Mouse (Mus musculus): ENCODE results near the gene Riox1. TPM values are rescaled to one million over a fixed set of nuclear protein-coding genes. Genes with fewer than 3 reads are reported as not detected.
"Not testable (repeated sequence)": the region's sequence is repeated elsewhere in the genome, so short reads cannot be mapped to it uniquely, and the experiment has no call there.

The Riox1 gene
- total RNA-seq, 2 experiments from 2014 or later: 5.2 to 5.5 TPM

DNA sequence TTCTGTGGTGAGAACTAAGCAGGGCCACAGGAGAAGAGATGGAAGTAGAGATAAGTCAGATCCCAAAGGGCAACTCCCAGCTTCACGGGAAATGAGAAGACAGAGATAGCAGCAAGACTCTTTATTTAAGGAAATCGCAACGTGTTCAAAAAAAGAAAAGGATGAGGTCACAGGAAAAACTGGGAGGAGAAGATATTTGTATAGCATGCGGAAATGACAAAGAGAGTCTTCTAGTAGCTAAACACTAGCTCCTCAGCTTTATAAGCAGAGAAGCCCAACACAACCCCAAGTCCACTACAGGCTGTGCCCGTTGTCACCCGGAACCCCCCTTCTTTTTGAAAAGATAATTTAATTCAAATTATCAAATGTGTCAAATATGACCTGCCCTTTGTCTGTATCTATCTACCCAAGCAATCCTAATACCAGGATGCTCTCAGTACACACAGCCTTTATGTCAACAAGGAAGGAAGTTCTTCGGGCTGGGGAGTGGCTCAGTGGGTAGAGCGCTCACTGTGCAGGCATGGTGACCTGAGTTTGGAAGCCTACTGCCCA is 3.1 kb upstream of the Riox1 start:
- intact Hi-C loops (cut with DNase I): no loop called here

DNA sequence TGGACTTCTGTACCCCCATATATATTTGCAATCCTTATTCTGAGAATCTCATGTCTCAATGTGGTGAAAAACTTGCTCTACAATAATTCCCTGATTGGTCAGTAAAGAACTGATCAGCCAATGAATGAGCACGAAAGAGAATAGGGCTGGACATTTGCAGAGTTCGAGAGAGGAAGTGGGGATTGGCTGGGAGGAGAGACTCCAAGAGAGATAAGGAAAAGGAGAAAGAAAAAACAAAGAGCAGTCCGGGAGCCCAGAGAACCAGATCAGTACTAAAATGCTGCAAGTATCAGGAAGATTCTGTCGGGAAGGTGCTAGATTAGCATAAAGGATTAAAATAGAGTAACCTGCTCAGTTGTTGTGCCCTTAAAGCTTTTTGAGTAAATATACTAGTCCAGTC is 1.4 kb upstream of the Riox1 start:
- DNase-seq (ENCODE audit: low spot score): no peak
- intact Hi-C loops (cut with DNase I): no loop called here

More for the DNA sequence above, 3.1 kb upstream of the Riox1 start:
- no peak for DNase-seq (ENCODE audit: low spot score)

DNA sequence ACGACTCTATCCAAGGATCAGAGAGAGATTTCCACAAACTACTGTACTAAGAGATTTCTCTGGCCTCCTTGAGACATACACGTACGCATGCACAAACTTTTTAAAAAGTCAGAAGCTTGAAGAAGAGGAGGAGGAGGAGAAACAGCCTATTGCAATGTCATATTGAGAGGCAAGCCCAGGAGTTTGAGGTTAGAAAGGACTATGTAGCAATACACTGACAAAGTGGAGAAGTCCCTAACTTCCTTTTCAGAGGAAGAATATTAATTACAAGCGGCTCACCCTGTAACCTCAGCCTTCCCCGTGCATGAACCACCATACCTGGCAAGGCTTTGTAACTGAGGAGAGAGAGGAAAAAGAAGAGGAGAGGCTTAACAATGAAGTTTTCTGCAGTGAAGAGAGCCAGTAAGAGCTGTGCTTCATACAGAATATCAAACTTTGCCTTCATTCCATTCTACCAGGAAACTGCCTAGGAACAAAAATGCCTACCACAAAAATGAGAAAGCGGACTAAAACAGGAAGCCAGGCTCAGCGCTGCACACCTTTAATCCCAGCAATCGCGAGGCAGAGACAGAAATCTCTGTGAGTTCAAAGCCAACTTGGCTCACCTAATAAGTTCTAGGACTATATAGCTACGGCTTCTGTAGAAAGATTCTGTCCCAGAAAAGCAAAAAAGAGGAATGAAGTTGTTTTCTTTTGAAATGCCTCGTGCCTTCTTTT is 474 bp upstream of the Riox1 start:
- intact Hi-C loops (cut with DNase I): loop anchor here (2.0 kb wide), 1 partner anchor 29 kb away; the partner anchor contains the start of gene Numb

DNA sequence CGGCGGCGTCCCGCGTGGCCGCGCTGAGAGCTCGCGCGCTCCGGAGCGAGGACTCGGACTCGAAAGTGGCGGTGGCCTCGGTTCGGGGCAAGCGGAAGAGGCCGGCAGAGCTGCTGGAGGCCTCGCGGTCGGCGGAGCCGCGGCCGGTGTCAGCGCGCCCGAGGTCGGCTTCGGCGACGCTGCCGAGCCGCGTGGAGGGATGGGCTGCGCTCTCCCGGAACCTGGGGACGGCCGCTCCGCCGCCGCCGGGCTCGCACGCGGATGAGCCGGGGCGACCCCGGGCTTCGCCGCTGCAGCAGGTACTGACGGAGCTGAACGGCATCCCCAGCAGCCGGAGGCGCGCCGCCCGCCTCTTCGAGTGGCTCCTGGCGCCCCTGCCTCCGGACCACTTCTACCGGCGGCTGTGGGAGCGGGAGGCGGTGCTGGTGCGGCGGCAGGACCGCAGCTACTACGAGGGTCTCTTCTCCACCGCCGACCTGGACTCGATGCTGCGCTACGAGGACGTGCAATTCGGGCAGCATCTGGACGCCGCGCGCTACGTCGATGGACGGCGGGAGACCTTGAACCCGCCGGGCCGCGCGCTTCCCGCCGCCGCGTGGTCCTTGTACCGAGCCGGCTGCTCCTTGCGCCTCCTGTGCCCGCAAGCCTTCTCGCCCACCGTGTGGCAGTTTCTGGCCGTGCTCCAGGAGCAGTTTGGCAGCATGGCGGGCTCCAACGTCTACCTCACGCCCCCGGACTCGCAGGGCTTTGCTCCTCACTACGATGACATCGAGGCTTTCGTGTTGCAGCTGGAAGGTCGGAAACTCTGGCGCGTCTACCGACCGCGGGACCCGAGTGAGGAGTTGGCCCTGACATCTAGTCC is 663 bp downstream of the Riox1 start:
- DNase-seq (ENCODE audit: low spot score): no peak
- intact Hi-C loops (cut with DNase I): loop anchor here (2.0 kb wide), 1 partner anchor 30 kb away; the partner anchor contains the start of gene Numb

More for the DNA sequence above, 474 bp upstream of the Riox1 start:
- no peak for DNase-seq (ENCODE audit: low spot score)

DNA sequence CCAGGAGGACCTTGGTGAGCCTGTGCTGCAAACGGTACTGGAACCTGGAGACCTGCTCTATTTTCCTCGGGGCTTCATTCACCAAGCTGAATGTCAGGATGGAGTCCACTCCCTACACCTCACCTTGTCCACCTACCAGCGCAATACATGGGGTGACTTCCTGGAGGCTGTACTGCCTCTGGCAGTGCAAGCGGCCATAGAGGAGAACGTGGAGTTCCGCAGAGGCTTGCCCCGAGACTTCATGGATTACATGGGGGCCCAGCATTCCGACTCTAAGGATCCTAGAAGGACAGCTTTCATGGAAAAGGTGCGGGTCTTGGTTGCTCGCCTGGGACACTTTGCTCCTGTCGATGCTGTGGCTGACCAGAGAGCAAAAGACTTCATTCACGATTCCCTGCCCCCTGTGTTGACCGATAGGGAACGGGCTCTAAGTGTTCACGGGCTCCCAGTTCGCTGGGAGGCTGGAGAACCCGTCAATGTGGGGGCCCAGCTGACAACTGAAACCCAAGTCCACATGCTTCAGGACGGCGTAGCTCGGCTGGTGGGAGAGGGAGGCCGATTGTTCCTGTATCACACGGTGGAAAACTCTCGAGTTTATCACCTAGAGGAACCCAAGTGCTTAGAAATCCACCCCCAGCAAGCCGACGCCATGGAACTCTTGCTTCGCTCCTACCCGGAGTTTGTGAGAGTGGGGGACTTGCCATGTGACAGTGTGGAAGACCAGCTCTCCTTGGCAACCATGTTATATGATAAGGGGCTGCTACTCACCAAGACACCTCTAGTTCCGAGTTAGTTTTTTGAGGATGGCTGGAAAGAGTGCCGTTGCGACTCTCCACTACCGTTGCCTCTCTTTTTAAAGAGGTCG is 1.5 kb downstream of the Riox1 start:
- intact Hi-C loops (cut with DNase I): loop anchor here (2.0 kb wide), 1 partner anchor 31 kb away; the partner anchor contains the start of gene Numb
- no peak for DNase-seq (ENCODE audit: low spot score)

DNA sequence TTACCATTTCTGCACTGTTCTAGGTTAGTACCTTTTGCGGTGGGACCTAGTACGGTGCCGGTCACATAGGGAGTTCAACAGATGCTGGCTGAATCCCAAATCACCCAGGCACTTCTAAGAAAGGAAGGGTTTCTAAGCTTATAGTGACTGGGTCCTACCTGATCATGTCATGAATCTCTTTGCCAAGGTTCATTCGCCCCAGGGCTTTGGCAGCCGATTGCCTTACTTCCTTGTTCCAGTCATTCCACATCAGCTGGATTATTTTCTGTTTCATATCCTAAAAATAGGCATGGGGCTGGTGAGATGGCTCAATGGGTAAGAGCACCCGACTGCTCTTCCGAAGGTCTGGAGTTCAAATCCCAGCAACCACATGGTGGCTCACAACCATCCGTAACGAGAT is 7.9 kb downstream of the Riox1 start:
- intact Hi-C loops (cut with DNase I): no loop called here
- DNase-seq (ENCODE audit: low spot score): no peak

DNA sequence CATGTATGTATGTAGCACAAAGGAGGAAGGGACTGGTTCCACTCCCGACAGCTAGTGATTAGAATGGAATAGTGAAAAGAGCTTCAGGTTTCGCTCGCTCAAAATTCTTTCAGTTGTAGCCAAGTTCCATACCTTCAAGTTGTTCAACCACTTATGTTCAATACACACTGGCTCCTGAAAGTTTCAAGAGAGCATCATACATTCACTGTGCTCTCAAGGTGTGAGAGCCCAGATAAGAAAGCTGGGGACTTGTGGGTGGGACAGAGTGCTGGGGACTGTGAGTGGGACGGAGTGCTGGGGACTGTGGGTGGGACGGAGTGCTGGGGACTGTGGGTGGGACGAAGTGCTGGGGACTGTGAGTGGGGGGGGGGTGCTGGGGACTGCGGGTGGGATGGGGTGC is 14.8 kb downstream of the Riox1 start:
- intact Hi-C loops (cut with DNase I): no loop called here
- DNase-seq (ENCODE audit: low spot score): no peak

DNA sequence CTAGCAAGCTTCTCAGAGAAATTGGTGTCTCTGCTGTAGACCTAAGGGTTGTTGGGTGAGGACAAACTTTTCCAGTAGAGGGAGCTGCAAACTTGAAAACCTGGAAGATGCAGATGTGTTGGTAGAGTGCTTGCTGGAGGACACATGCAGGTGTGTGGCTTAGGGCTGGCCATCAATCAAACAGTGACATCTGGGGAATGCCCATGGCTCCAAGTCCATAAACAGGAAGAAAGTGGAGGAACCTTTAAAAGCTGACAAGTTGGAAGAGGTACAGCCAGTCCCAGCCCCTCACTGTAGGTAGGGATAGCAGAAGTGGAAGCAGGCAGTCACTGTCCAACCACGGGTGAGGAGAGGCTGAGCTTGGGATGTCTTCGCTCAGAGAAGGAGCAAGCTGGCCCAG is 21.7 kb downstream of the Riox1 start:
- DNase-seq (ENCODE audit: low spot score): no peak
- intact Hi-C loops (cut with DNase I): loop anchor here (1.0 to 2.0 kb wide), 2 partner anchors 60 to 89 kb away; no protein-coding TSS in a partner anchor

DNA sequence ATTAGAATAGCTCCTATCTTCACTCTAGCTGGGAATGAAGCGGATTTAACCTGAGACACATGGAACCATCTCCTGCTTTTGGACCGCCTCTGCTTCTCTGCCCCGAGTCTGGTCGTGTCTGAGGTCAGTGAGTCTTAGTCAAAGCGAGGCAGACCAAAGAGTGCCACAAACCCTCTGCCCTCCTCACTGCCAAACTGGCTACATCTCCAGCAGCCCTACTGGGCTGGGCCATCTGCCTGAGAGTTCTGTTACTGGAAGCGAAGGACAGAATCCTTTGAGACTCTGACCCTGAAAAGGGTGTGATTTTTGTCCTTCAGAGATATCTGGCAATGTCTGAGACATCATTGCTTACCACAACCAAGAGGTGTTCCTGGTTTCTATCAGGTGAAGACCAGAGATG is 28.5 kb downstream of the Riox1 start:
- intact Hi-C loops (cut with DNase I): no loop called here
- no peak for DNase-seq (ENCODE audit: low spot score)

DNA sequence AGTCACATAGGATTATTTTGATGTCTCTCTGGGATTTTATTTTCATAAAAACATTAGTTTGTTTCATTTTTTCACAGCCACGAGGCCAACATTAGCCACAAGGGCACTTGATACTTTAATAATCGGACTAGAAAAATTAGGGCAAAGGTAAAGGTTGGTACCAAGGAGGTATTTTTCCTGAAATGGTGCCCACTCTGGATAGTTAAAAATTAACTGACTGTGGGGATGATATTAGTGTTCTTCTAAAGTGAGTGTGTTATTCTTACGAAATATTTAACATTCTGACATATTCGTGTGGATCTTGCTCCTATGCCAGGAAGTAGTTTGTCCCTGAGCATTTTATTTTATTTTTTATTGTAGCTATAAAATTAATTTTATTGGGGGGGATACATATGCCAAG is 31.2 kb downstream of the Riox1 start:
- intact Hi-C loops (cut with DNase I): no loop called here
- no peak for DNase-seq (ENCODE audit: low spot score)

DNA sequence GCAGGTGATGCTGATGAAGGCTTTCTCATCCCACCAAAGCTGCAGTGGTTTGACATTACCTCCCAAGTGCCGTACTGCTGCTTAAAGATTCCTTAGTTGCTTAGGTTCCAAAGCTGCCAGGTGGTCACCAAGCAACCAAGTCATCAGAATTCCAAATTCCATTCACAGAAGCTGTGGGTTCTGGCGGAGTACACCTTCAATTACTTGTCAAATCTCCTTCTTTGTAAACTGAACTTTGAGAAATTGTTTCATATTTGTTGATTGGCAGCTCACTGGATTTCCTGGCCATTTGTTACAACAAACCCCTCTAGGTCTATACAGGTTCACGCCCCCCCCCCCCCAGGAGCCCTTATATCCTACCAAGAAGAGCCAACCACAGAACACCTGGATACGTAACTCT is 34.3 kb downstream of the Riox1 start, which contains the start of gene Heatr4:
Heatr4 (minus strand) TSS at position 101 of the 400 bp plus-strand sequence.
- intact Hi-C loops (cut with DNase I): loop anchor here (5.0 kb wide), 1 partner anchor 48 kb away; no protein-coding TSS in a partner anchor

DNA sequence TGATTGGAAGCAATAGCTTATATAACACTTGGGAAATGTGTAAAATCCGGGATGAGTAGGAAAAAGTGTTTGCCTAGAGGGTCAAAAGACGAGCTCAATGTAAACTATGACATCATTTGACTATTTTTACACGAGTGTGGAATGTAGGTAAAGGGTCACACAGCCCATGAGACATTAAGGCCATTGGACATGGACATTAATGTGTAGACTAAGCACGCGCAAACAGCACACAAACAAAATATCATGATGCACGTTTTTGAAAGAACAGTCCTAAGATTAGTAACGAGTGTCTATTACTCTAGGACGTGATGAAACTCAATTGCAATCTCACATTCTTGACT is 36.8 kb downstream of the Riox1 start:
- DNase-seq (ENCODE audit: low spot score): no peak
- intact Hi-C loops (cut with DNase I): loop anchor here (5.0 kb wide), 1 partner anchor 45 kb away; no protein-coding TSS in a partner anchor

More for the DNA sequence above, 34.3 kb downstream of the Riox1 start, which contains the start of gene Heatr4:
- DNase-seq (ENCODE audit: low spot score): no peak

DNA sequence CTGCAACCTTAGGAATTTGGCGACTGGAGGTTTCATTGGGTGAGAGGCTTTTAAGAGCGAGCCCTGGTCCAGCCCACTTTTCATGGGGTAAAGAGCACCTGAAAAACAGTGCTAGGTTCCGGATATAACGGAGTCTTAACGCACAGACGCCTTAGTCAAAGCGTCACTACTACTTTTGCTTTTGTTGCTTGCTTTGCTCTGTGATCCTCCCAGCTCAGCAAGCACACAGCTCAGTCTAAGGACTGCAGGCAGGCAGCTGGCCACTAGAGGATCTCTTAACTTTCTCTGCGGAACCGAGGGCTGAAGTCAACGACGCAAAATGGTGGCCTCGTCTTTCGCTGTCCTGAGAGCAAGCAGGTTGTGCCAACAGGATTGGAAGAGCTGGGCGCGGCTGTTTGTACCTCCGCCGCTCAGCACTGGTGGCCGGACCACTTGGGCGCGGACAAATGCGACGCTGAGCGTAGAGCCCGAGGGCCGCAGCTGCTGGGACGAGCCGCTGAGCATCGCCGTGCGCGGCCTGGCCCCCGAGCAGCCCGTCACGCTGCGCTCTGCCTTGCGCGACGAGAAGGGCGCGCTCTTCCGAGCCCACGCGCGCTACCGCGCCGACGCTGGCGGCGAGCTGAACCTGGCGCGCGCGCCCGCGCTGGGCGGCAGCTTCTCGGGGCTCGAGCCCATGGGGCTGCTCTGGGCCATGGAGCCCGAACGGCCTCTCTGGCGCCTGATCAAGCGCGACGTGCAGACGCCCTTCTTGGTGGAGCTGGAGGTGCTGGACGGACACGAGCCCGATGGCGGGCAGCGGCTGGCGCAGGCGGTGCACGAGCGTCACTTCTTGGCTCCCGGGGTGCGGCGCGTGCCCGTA is 37.4 kb downstream of the Riox1 start, which contains the start of gene Acot2:
Acot2 (plus strand) TSS at position 279 of the 859 bp plus-strand sequence.
- intact Hi-C loops (cut with DNase I): loop anchor here (2.0 to 5.0 kb wide), 2 partner anchors 21 to 44 kb away; partner anchors contain the start of gene Acot1
- peak; percentile 66 for DNase-seq (ENCODE audit: low spot score)

DNA sequence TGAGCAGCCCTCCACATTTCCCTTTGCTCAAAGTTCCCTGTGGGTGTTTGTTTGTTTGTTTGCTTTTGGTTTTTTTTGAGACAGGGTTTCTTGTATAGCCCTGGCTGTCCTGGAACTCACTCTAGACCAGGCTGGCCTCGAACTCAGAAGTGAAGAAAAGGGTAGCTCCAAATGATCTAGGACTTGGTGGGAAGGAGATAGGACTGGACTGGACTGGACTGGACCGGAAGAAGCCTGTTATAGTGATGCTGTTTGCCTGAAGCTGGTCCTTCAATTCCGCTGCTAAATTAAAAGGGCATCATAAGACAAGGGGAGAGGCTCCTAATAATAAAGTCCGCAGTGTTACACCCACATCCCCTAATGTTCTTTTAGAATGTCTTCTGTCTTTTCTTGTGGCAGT is 38.1 kb downstream of the Riox1 start:
- intact Hi-C loops (cut with DNase I): loop anchor here (2.0 to 5.0 kb wide), 2 partner anchors 20 to 44 kb away; partner anchors contain the start of gene Acot1
- DNase-seq (ENCODE audit: low spot score): no peak

DNA sequence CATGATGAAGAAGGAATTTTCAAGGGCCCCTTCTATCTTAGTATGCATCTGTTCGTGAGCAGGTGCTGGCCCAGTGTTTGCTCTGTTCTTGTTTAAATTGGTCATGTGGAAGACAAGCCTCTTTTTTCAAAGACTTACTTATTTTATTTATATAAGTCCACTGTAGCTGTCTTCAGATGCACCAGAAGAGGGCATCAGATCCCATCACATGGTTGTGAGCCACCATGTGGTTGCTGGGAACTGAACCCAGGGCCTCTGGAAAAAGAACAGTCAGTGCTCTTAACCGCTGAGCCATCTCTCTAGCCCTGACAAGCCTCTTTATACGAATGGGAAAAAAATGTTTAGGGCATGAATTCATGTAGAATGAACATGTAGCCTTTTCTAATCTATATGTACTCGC is 39.0 kb downstream of the Riox1 start:
- intact Hi-C loops (cut with DNase I): loop anchor here (2.0 to 5.0 kb wide), 2 partner anchors 19 to 43 kb away; partner anchors contain the start of gene Acot1
- DNase-seq (ENCODE audit: low spot score): no peak

DNA sequence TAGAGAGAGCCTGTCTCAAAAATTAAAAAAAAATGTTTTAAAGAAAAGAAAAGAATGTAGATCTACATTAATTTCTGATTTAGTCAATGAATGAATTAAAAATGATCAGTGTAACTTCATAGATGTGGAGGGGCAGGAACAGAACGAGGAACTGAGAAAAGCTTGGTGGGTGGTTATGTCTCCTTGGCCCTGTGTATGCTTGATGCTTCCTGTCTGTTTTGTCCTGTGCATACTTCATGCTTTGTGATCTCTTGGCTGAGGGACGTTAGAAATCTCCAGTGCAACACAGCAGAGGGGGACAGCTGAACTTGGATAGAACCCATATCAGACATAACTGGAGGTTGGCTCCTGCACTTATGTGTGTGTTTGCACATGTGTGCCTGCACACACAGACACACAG is 46.8 kb downstream of the Riox1 start:
- DNase-seq (ENCODE audit: low spot score): no peak
- intact Hi-C loops (cut with DNase I): no loop called here

DNA sequence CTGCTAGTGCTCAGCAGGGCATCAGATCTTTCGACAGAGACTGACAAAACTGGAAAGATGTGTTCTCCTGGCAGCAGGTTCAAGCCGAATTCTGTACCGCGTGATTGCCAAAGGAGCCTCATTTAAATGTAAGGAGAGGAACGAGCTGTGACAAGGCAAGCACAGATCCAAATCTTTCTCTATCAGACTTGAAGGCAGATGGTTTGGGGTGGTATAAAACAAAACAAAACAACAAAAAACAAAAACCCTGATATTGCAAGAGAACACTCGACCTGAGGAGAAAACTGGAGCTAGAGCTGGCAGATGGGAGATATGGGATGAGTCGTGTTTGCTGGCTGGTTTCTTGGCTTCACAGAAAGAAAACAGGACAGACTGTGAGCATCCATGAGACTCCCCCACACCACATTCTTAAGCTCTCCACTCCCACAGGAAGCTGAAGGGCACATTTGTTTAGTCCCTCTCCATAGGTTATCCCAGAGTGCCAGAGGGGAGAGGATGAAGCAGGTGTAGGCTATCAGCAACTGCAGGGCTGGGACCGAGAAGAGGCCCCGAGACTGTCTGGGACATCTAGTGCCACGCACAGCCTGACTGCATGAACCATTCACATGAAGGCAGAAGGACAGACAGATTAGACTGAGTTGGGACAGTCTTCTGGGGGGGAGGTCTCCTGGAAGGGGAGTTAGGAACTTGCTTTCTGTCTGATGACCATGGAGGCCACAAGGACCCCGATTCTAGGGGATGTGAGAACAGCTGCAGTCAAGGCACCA is 48.1 kb downstream of the Riox1 start:
- intact Hi-C loops (cut with DNase I): no loop called here

DNA sequence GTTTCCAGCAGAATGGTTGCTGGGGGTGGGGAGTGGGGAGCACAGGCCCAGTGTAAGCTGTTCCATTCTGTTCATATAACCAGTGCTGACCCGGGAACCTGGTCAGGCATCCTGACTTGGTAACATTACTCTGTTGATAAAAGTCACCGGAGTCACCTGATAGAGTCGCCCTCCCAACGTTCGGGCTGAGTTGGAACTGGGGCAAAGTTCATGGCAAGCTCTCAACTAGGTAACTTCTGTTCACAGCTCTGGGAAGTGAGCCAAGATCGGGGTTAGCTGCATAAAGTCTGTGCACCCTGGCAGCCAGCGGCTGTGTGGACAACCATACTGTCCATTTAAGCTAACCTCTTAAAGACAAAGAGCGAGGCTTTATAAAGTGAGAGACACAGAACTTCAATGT is 48.8 kb downstream of the Riox1 start:
- intact Hi-C loops (cut with DNase I): not testable (repeated sequence)

More for the DNA sequence above, 48.1 kb downstream of the Riox1 start:
- DNase-seq (ENCODE audit: low spot score): no peak

More for the DNA sequence above, 48.8 kb downstream of the Riox1 start:
- DNase-seq (ENCODE audit: low spot score): peak; percentile 8
